Mouse (Mus musculus): ENCODE data around the gene Prickle2.
A peak's percentile ranks its signal among the peaks of the same experiment; 100 is the strongest.

- TF ChIP-seq E2F4 (IDR thresholded peaks at IDR 0.05; ENCODE audit: insufficient read depth) = no peak
- TF ChIP-seq MAX (IDR thresholded peaks at IDR 0.05; ENCODE audit: low read depth) = no peak
- TF ChIP-seq POLR2A (IDR thresholded peaks at IDR 0.05; ENCODE audit: insufficient read length, low read depth) = no peak
- TF ChIP-seq SRF (IDR thresholded peaks at IDR 0.05; ENCODE audit: control insufficient read depth, insufficient read length, low read depth) = no peak
- peak; percentile 15 for TF ChIP-seq USF1 (IDR thresholded peaks at IDR 0.05; ENCODE audit: low read depth)
- no peak for TF ChIP-seq REST (IDR thresholded peaks at IDR 0.05; ENCODE audit: insufficient read depth, insufficient read length)
- TF ChIP-seq MYOD1 (IDR thresholded peaks at IDR 0.05; ENCODE audit: control insufficient read depth in 1 of 3, insufficient read length in 2 of 3, low read depth in 2 of 3) = no peak
- TF ChIP-seq MYOG (IDR thresholded peaks at IDR 0.05; ENCODE audit: control insufficient read depth in 1 of 3, insufficient read depth in 1 of 3, insufficient read length in 2 of 3, low read depth in 2 of 3) = no peak
- no peak for TF ChIP-seq CEBPB (IDR thresholded peaks at IDR 0.05; ENCODE audit: insufficient read depth, poor library complexity, severe bottlenecking)
- TF ChIP-seq TCF12 (IDR thresholded peaks at IDR 0.05; ENCODE audit: insufficient read depth, poor library complexity, severe bottlenecking) = no peak
- no peak for TF ChIP-seq TCF3 (IDR thresholded peaks at IDR 0.05; ENCODE audit: insufficient read length, low read depth)
- no peak for TF ChIP-seq POLR2AphosphoS2 (IDR thresholded peaks at IDR 0.05; ENCODE audit: insufficient read length, low read depth)
These were observed 242.2 kb downstream of the Prickle2 start for GRCm38 (mm10) chr6:92463768-92464167.
